Mouse (Mus musculus): ENCODE results near the gene Eno1.

GRCm38 (mm10) chr4:150242745-150243144 is 6.2 kb downstream of the Eno1 start:
- no peak for TF ChIP-seq CTCF (IDR thresholded peaks at IDR 0.05; ENCODE audit: low read depth)
- TF ChIP-seq EP300 (IDR thresholded peaks at IDR 0.05; ENCODE audit: low read depth), result no peak
